Mouse (Mus musculus): ENCODE measurements around the gene Ddhd1.

- no peak for TF ChIP-seq CTCF (IDR thresholded peaks at IDR 0.05; ENCODE audit: control insufficient read depth, insufficient read depth, insufficient replicate concordance, low read depth, low read length)
- TF ChIP-seq POLR2A (IDR thresholded peaks at IDR 0.05; ENCODE audit: control insufficient read depth, low read depth, low read length), result no peak
Measured at GRCm38 (mm10) chr14:45661575-45661974, 3.6 kb upstream of the Ddhd1 start.

Measured in testis, adult 2 months (tissue).